Mouse (Mus musculus) v-Abl transformed pro-B cells (cell line): Measurements from ENCODE around the gene Jmjd8.

ENCODE experiments used
- in situ Hi-C, 2 experiments: fragments of 400-800 bp; cut with MboI; formaldehyde crosslinking; loops; one replicate each; pipeline ENCODE4 v1.15.1; 2025; ENCODE audit not compliant: unreplicated experiment in 2 of 2

The Jmjd8 gene

DNA sequence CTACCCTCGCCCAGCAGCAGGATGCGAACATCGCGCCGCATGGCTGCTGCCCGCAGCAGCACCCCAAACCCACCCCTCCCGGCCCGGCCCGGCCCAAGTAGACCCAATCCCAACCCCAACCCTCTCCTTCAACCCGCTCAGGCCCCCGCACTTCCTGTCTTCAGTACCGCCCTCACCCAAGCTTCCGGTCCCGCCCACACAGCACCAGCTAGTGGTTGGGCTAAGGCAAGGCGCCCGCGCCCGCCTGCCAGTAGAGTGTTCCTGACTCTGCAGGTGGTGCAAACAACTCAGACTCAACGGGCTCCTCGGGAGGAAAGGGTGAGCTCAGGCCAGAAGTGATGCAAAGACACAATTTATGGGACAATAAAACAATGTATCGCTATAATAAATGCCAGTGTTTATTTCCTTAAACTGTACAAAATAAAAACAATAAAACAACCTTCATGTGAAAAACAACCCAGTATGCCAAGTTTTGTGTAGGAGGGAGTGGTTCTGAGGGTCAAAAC lies 15.8 kb downstream of the Jmjd8 start, which contains the start of gene Rhot2:
Gene Rhot2 (minus strand): TSS at position 456 of the 506 bp plus-strand sequence.
- in situ Hi-C loops = no loop called here

DNA sequence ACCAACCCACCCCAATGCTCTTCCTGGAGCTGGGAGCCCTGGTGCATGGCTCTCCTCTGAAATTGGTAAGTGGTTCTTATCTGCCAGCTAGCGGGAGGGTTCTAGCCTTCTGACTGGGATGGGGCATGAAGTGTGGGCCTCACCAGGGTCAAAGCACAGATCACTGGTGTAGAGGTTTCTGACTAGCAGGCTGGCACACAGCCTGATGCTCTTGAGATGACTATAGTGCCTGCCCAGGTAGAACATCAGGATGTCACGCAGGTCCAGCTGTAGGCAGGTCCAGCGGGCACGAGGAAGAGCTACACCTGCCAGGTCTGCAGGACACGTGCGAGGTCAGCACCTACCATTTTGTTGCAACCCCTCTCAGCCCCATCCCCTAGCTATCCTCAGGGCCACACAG lies 31.6 kb downstream of the Jmjd8 start:
- in situ Hi-C loops = no loop called here

DNA sequence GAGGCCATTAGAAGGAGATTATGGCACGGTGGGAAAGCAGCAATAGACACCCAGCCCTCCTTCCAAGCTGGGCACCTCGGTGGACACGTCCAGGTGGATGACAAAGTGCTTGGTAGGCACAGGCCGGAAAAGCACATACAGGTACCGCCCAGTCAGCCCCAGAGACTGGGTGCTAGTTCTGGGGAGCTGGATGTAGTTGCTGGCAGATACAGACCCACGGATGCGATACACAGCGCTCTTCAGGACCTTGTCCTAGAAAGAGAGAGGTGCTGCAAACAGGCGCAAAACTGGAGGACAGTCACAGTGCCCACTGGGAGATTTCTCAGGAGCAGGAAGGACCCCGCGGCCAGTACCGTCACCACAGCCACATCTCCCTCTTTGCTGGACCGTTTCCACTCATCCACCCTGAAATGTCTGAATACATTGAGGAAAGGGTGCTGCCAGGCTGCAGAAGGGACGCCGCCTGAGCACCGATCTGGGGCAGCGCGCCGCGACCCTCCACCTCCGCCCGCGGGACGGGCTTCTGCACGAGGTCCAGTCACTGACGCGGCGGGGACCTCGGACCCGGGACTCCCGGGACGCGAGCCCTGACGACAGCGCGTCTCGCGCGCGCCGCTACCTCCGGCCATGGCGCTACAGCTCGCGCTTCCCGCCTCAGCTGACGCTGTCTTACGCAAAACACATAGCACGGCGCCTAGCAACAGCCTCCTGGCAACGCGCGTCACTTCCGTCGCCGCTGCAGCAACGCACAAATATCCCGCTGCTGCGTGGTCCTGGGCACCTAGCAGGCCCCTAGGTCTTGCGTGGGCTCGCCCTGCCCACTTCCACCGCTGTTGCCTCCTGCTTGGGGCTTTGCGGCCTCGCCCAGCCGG lies 32.4 kb downstream of the Jmjd8 start, which contains the start of gene Wdr90:
Gene Wdr90 (minus strand): TSS at position 670 of the 872 bp plus-strand sequence.
- in situ Hi-C loops = no loop called here

DNA sequence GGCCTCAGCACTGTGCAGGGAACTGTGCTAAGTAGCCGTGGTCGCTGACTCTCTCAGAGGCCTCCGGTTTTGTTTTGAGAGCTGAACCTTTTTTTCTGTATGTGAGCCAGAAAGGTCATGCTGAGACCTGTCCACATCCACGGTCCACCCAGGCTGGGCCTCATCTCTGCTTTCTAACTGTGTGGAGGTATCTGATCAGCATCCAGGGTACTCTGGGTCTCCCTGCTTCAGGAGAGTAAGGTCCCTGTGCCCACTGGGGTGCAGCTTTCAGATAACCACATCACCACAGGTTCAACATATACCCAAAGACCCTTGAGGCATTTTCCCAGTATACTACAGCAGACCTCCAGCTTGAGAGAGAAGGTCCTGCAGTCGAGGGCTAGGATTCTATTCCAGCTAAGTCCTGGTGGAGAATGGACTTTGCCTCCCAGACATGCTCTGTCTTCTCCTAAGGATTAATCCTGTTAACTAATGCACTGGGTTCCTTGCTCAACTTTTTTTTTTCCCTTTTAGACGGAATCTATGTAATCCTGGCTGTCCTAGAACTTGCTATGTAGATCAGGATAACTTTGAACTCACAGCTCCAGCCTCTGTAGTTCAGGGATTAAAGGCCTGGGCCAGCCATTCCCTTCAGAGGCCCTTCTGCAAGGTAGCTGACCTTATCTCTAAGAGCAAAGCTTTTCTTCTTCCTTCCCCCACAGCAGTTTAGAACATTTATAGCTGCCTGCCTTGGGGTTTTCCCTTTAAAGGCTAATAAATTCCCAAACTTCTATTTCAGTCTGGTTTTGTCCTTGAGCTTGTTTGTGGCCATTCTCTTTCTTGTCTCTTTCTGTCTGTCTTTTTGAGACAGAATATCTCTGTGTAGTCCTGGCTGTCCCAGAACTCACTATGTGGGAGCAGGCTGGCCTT lies 33.3 kb downstream of the Jmjd8 start:
- in situ Hi-C loops = no loop called here

DNA sequence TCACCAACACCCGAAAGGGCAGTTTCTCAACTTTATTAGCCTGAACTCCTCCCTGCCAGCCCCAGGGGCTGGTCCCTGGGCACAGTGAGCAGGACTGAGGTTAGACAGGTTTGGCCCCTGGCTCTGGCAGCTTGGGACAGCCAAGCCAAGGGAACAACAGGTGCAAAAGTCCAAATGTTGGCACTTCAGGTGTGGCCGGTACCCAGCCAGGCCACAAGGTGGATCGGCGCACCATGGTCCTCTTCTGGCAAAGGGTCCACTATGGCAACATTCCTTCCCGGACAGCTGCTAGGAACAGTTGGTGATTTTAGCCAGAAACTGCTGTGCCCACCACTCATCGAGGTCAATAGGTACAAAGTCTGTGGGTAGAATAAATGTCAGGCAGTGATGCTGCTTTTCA lies 35.0 kb downstream of the Jmjd8 start:
- in situ Hi-C loops = no loop called here

DNA sequence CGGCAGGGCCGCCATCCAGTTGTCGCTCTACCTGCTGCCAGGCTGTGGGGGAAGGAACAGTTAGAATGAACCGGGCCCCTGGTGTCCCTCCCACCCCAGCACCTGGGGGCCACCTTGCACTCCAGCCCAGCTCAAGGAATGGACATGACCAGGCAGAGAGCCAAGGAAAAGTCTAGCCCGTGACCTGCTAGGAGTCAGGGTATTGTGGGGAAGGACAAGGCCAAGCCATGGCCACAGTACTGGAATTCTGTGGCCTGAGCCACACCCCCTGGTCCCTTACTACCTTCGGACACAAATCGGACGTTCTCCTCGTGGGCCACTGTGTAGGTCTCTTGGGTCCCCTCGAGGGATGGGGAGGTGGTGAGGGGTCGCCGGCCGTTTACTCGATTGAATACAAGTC lies 35.6 kb downstream of the Jmjd8 start:
- in situ Hi-C loops = no loop called here

DNA sequence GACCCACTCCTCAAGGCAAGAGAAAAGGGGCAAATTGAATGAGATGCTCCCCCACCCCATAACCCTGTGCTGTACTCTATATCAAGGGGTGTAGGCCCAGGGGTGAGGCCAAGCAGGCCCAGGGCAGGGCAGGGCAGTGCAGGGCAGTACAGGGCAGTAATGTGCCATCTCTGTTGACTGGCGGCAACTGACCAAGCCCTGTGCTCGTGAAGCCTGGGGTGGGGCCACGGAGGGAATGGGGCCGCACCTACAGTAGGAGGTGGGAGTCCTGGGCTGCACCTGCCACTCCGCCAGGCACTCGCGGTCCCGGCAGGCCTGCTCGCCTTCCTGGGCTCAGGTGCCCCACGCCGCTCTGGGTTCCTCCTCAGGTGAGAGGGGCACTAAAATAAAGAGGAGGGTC lies 36.6 kb downstream of the Jmjd8 start:
- in situ Hi-C loops = no loop called here

DNA sequence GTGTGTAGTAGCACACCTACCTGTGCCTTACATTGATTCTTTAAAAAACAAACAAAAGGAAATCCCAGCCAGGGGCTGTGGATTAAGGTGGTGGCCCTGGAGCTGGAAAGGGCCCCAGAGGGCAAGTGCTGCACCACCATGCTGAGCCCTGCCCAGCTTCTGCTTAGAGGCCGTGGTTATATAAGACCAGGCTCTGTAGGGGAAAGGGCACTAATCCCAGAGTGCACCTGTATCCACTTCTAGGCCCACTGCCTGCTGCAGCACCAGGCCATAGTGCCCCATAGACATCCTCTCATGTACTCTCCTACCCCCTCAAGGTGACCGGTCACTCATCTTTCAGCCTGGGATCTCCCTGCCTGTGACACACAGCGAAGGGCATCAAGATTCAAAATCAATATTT lies 37.5 kb downstream of the Jmjd8 start:
- in situ Hi-C loops = no loop called here

DNA sequence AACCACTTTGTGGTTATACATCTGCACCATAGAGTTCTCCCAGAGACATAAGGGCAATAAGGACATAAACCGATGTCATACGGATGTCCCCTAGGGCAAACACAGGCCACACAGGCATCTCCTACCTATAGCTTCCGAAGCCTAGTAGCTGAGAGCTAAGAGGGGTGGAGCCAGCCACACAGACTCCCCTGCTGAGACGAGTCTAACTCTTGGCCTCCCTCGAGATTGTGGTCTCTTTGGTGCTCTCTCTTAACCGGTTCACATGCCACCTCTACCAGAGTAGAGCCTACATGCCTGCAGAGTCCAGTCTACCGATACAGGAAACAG lies 38.8 kb downstream of the Jmjd8 start:
- in situ Hi-C loops = no loop called here

DNA sequence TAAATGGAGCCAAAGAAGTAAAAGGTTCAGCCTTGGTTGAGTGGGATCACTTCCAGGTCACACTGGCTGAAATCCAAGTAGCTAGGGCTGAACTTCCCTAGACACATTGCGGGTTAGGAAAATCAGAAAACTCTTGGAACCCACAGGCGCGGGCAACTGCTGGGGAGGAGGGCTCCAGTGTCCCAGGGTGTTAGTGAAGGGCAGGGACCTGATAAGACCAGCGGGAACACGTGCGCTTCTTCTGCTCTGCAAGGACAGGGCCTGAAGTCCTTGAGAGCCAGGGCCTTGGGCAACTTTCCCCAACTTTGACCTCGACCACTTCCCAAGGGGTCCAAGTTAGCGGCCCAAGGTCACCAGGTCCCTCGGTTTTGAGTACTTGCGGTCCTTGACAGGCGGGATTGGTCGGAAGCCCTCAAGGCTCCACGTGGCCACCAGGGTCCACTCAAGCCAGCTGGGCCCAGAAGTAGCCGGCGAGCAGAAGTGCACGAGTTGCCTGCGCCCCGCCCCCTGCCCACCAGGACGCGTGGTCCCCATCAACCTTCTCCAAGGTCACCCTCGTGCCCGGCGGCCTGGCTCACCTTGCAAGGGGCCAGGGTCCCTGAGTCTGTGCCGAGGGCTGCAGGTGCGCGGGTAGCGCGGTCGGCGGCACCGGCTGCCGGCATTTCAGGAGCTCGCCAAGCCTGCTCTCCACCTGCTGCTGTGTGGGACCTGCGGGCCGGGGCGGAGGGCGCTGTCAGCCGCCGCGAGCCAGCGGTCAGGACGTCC lies 39.4 kb downstream of the Jmjd8 start:
- in situ Hi-C loops = no loop called here

DNA sequence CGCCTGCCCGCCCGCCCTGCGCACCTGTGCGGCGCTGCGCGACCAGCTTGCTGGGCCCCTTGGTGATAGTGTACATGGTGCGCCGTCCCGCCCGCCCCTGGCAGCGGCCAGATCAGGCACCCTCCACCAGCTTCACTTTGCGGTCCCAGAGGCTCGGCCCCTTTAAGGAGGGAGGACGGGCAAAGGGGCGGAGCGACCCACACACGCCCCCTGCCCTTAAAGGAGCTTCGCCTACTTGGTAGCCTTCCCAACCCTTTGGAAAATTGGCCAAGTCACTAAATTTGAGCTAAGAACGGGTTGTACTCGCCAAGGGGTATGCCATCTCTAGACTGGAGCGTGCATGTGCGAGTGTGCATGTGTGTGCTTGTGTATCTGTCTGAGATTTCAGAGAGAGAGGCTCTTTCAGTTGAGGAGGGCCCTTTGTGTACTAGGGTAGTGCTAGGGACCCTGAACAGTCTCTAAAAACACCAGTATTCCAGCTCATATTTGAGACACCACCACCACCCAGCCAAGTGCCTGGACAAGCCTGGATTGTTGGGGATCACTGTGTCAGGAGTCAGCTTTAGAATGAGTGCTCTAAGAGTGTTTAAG lies 40.0 kb downstream of the Jmjd8 start, which contains the start of gene Mcrip2:
Gene Mcrip2 (minus strand): TSS at position 164 of the 591 bp plus-strand sequence.
- in situ Hi-C loops = no loop called here

DNA sequence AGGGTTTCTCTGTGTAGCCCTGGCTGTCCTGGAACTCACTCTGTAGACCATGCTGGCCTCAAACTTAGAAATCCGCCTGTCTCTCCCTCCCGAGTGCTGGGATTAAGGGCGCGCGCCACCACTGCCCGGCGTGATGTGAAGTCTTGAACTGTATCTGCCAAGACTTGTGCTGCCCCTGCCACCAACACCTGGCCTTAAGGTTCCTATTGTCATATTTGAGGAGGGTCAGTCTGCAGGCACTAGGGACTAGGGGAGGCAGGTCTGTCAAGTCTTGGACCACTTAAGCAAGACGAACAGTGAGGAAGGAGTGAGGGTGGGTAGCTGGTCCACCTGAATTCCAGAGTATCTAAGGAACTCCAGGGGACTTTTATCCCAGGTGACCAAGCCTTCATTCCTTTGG lies 40.8 kb downstream of the Jmjd8 start:
- in situ Hi-C loops = no loop called here

DNA sequence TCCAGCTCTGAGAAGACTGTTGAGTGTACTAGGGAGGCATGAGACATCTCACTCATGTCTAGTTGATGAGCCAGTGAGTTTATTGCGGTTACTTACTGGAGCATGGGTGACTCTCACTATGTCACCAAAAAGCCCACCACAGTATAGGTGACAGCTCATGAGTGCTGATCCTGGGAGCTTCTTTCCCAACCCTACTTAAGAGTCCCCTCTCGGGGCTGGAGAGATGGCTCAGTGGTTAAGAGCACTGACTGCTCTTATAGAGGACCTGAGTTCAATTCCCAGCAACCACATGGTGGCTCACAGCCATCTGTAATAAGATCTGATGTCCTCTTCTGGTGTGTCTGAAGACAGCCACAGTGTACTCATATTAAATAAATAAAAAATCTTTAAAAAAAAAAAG lies 41.3 kb downstream of the Jmjd8 start:
- in situ Hi-C loops = loop anchor here in 1 of 2 experiments (5.0 kb wide), 1 partner anchor 33 kb away; the partner anchor contains the start of gene Rhbdl1

DNA sequence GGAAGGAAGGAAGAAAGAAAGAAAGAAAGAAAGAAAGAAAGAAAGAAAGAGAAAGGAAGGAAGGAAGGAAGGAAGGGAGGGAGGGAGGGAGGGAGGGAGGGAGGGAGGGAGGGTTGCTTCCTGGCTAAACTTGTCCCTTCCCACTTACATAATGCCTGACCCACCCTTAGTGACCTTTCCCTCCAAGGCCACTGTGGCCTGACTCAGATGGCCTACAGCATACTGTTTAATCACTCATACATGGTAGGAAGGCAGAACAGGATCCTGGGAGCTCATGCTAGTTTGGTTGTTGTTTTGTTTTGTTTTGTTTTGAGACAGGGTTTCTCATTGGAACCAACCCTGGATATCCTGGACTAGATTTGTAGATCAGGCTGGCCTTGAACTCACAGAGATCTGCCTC lies 42.9 kb downstream of the Jmjd8 start:
- in situ Hi-C loops = loop anchor here in 1 of 2 experiments (5.0 kb wide), 1 partner anchor 34 kb away; the partner anchor contains the start of gene Rhbdl1

DNA sequence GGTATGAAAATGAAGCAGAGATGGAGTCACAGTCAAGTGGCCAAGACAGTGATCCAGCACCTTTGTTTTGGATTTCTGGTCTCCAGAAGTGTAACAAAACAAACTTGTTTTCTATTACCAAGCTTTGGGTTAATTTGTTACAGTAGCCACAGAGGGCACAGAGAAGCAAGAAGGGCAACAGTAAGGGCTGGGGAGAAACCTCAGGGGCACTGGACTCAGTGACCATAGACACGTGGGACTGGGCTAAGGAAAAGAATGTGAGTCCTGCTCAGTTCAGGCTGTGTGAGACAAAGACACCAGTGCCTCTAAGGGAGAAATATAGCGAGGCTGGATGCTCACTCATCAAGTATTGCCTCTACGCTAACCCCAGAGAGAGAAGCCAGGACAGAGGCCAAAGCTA lies 44.0 kb downstream of the Jmjd8 start:
- in situ Hi-C loops = loop anchor here in 1 of 2 experiments (5.0 kb wide), 1 partner anchor 35 kb away; the partner anchor contains the start of gene Rhbdl1

DNA sequence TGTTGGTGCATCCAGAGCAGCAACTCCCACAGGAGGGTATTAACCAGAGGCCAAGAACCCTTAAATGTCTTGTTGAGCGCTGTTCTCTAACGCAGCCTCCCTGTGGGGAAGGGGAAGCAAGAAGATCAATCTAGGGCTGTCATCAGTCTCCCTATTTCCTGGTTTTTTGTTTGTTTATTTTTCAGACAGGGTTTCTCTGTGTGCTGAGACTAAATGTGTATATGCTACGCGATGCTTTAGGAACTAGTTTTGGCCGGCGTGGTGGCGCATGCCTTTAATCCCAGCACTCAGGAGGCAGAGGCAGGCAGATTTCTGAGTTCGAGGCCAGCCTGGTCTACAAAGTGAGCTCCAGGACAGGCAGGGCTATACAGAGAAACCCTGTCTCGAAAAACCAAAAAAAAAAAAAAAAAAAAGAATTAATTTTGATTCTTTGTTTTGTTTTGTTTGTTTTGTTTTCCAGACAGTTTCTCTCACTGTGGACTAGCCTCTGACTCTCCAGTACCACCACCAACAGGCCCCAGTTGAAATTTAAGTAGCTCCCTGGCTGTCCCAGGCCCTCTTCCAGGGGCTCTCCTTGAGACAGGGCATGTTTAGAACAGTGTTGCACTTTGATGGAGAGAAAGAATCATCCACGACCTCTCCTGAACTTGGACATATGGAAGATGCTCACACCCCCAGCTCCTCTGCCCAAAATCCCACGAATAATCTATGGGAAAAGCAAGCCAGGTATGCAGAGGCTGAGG lies 44.9 kb downstream of the Jmjd8 start:
- in situ Hi-C loops = loop anchor here in 1 of 2 experiments (5.0 kb wide), 1 partner anchor 36 kb away; the partner anchor contains the start of gene Rhbdl1

DNA sequence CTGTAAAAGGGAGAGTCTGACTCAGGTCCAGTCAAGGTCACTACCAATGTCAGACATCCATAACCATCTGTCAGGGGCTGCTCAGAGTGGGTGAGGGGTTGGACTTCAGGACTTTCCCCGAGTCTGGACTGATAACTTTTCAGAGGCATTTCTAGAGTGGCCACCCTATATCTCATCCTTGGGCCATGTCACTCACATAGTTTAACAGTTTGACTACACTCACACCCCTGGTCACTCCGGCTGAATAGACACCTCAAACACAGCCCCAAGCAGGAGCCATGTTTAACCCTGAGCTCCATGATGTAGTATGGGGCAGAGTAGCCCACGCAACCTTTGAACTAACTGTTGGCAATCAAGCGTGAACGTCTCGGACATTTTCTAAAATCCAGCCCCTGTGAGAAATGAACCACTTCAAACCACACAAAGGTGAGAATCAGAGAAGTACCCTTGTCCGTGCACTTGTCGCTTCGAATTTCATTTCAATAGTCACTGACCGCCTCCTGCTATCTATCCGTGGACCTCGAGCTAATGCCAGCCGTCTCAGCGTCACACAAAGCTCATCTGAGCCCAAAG lies 45.6 kb downstream of the Jmjd8 start:
- in situ Hi-C loops = loop anchor here in 1 of 2 experiments (5.0 kb wide), 1 partner anchor 37 kb away; the partner anchor contains the start of gene Rhbdl1

DNA sequence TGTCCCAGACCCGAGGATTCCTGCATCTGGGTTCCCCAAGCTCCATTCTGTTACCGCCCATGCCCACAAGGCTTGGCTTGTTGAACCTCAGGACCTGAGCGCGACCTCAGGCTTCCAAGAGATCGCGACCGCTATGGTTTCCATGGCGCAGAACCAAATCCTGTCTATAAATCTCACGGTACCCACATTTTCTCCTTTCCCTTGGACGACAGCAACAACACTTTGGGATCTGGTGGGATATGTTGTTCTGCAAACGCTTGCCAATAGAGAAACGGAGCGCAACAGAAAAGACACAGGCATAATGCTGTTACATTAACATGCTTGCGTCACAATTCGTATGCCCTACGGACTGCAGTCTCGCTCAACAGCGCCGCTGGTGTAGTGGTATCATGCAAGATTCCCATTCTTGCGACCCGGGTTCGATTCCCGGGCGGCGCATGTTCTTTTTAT lies 46.1 kb downstream of the Jmjd8 start, which contains the start of gene Mettl26:
Gene Mettl26 (plus strand): TSS at position 354 of the 450 bp plus-strand sequence.
- in situ Hi-C loops = loop anchor here in 1 of 2 experiments (5.0 kb wide), 1 partner anchor 37 kb away; the partner anchor contains the start of gene Rhbdl1
